Mouse (Mus musculus): ENCODE measurements around the gene Rcor1.

Gene Rcor1

DNA sequence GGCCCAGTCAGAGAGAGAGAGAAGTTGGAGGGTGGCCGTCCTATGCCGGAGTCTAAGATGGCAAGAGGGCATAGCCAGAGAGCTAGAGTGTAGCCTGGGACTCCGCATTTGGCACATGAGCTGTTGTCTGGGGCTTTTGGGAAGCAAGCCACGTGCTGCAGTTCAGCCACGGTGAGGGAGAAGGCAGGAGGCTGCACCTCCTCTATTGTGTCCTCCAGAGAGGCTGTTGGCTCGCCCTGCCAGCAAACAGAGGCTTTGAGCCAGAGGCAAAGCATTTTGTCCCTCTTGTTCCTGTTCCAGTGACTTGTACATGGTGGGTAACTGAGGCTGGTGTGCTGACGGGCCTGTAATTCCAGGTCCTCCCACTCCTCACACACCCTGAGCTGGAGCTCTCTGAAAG is 95.0 kb downstream of the Rcor1 start:
- no peak for DNase-seq (ENCODE audit: low spot score)

DNA sequence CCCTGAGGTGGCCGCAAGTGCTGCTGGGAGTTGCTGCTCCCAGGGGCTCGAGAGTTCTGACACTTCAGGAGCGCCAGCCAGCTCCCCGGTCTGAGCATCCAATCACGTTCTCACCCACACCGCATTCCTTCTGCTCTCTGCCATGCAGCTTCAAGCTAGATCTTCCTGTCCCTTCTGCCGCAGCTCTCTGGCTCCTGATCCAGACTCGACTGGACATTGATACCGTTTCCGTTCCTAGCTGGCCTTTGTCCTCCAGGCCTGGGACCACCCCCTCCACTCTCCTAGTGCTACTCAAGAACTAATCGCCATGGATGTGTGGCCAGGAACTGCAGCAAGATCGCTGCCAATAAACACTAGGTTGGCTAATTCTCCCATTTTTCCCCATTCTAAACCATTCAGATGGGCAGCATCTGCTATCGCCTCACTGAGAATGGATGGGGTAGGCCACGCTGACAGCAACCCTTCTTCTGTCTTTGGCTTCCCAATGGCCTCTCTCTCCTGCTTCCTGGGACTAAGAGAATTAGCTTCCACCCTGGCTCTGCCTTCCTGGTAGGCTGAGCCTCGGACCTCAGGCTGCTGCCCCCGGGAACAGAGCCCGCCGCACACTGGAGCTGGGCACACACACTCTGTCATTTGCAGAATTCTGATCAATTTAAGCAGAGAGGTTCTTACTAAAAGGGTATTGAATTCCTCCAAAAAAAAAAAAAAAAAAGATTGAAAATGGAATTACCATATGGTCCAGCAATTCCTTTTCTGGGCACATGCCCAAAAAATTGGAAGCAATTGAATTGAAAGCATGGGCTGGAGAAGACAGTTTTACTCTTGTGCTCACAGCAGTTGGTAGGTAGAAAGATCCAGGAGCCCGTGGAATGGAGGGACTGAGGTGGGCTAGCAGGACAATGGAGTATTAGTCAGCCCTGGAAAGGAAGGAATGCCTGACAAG is 95.9 kb downstream of the Rcor1 start:
- DNase-seq (ENCODE audit: low spot score) = peak; percentile 40

DNA sequence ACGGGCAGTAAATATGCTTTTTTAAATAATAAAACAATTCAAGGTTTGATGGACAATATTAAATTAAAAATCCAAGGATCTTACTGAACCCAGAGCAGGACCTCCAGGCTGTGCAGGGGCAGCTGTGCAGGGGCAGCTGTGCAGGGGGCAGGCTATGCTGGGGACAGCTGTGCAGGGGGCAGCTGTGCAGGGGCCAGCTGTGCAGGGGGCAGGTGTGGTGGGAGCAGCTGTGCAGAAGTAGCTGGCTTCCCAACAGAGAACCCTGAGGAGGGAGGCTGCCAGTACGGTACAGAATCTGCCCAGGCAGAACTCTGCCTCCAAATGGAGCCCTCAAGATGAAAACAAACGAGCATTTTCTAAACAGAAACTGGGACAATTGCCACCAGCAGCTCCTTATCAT is 96.8 kb downstream of the Rcor1 start:
- DNase-seq (ENCODE audit: low spot score) = no peak

DNA sequence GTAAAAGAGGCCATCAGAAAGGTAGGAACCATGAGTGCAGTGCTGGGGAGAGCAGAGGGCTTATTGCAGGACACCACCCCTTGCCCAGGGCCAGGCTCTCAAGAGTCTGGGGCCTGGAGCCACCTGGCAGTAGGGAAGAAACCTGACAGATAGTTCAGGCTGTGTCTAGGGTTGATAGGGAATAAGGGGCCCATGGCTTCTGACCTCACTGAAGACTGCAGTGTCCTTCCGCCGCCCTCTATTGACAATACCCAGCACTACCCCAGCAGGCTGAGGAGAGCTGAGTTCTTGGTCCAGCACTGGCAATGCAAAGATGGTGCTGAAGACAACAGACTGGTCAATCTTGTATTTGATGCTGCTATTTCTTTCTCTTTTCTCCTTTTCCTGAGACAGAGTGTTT is 97.9 kb downstream of the Rcor1 start:
- no peak for DNase-seq (ENCODE audit: low spot score)

DNA sequence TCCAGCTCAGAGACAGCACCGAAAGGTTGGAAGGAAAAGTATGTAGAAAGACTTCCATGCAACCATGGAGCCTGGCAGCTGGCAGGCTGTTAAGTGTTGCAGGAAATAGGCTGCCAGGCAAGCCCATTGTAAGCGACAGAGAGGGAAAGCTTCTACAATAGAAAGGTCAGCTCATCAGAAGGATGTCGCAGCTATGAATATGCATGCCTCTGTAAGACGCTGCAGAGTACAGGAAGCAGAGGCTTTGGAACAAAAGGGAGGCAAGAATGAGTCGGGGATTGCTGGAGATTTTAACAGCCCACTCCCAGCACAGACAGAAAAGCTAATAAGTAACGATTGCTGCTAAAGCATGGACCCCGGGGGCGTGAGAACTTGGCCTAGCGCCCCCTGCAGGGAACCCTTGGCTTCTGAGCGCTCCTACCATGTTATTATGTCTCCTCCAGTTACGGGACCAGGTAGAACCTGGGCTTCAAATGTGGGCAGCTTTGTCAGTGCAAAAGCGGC is 103.9 kb downstream of the Rcor1 start:
- DNase-seq (ENCODE audit: low spot score) = no peak

DNA sequence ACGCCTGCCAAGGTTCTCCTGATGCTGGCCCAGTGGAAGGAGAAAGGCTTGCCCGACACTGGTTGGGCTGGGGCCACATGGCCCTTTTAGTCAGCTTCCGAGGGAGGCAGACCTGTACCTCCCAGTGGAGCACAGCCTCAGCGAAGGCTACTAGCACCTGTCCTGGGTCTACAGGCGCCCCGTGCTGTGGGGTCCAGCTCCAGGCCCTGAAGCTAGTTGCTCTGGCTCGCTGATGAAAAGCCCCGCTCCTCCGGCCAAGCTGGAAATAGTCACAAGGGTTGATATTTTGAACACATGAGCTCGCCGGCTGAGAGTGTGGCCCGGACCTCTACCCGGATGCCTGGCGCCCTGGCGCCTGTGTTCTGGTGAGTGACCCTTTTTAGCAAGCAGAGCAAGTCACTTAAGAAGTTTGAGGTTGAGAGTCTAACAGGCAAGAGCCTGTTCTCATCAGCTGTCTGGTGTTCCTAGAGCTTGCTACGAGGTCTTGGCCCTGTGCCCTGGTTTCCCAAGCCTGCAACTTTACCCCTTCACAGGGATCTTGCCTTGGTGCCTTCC is 104.4 kb downstream of the Rcor1 start:
- DNase-seq (ENCODE audit: low spot score) = no peak

DNA sequence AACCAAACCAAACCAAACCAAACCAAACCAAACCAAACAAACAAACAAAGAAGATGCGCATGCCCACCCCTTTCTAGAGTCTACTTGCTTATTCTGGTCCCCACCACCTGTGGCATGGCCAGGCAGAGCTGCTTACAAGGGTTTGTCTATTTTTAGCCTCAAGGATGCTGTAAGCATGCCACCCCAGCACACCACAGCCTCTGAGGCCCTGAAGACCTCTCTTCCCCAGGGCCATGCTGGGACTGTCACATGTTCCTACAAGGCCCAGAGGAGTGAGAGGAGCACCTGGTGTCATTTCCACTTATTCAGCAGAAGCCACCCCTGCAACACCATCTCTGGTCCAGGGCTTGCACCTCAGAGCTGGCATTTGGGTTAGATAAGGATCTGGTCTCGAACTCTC is 105.4 kb downstream of the Rcor1 start:
- no peak for DNase-seq (ENCODE audit: low spot score)

DNA sequence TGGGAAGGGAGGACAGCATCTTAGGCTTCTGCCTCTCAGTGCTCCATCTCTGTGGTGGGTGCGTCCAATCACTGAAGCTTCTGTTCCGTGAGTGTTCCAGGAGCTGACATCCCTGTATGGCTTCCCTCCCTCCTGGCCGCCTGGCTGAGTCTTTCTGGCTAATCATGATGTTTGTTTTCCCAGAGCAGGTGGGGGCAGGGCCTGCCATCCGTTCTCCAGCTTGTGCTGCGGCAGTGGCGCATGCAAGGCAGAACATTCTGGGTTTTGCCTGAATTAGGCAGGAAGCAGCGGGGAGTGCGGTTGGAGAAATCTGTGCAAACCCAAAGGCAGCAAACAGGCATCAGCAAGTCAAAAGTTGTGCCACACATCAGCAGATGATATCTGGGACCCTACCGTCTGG is 106.1 kb downstream of the Rcor1 start:
- DNase-seq (ENCODE audit: low spot score) = no peak

DNA sequence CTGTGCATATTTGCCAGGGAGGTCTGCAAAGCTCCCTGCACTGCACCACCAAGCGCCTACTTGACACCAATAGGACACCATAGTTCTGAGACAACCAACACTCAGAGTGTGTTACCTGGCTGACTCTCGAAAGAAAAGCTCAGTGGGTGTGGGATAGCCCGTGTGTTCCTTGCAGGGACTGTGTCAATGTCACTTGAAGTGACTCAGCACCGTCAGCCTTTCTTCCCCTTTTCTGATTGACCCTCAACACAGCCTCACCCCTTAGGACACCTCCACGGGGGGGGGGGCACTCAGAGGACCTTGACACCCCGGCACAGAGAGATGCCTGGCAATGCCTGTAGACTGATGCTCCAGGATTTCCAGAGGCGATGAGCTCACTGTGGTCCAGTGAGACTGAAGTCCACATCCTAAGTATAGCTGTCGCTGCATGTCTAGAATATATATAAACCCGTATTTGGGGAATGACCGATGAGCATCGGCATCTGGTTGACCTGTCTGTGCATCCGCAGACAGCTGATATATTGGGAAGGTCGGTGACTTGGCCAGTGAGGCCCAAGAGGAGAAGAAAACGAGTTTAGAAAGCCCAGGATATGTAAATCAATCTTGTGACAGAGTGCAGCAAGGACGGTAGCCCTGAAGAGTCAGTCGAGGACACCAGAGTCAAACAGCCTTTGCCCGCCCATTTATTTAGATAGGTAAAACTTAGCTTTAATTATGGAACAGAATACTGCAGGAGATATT is 110.5 kb downstream of the Rcor1 start:
- DNase-seq (ENCODE audit: low spot score) = no peak

DNA sequence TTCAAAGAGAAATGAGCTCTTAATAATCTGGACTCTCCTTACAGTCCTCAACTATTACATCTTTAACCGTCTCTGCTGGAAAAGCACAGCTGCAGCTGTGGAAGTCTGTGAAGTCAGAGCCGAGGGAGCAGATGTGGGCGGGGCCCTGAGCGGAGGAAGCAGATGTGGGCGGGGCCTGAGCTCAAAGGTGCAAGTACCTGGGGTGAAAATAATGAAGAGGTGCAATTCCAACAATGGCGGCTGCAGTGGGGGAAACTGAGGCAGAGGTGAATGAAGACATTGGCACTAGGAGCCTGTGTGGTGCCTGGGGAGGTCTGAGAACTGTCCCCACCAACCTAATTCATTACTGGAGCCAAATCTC is 111.1 kb downstream of the Rcor1 start:
- DNase-seq (ENCODE audit: low spot score) = no peak

DNA sequence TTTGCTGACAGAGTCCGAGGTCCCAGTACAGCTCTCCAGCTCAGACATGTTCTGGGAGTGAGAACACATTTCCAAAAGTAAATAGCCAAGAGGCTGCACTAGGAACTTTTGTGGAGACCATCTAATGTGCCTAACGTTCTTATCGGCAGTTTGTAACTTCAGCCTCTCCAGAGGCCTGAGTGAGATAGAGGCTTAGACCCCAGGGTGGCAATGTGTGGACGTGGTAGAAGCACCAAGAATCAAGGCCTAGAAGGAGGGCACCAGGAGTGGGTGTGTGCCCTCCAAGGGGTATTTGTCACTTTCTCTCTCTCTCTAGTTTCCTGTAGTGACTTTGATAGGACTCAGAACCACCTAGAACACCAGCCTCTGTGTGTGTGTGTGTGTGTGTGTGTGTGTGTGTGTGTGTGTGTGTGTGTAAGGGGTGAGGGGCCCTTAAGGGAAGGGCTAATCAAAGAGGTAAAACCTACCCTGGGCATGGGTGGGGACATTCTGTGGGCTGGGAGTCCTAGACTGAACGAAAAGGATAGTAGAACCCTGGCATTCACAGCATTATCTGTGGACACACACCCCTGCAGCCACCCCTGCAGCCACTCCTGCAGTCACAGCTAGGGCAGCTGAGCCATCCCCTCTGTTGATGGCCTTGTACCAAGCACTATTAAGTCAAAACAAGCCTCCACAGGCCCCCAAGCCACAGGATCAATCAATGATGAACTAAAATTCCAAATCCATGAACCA is 112.4 kb downstream of the Rcor1 start:
- no peak for DNase-seq (ENCODE audit: low spot score)

DNA sequence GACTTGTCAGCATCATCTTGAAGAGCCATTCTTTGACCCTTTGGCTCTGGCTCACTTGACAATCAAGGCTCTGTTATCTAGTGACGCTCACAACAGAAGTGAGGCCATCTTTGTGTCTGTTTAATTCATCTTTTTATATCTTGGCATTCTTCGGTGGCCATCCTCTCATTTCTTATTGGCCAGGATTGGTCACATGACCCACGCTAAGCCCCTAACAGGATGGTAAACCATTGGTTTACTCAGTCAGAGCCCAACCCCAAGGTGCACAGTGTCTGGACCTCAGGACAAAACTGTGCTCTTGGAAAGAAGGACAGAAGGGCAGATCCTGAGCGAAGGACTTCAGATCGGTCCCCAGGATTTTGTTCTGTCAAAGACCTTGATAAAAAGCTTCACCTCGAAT is 113.4 kb downstream of the Rcor1 start:
- no peak for DNase-seq (ENCODE audit: low spot score)

DNA sequence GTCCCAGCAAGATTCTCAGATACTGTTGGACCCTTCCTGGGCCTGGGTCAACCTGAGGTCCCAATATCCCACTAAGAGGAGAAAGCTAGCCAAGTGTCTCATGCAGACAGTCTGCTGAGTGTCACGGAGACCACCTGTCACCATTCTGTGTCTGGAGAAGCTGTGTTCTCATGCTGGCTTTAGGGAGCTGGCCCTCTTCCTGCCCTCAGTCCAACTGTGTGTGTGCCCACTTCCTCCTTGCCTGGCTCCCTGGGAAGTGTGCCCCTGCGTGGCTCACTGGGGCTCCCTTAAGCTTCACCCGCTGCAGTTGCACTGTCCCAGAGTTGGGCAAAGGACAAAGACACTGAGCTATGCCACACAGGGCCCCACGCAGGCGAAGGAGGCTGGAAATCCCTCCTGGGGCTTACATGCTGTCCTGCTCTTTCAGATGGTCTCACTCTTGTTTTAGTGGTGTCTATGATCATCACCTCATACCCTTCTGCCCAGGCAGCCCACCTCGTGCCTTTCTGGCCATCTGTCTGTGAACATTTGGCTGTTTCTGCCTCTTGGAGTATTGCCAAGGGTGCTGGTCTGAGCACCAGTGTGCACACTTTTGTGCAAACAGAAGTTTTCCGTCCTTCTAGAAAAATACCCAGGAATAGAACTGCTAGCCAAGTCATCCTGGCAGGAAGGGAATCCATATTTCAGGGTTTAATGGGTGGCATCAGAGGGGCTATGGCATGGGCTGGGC is 114.0 kb downstream of the Rcor1 start:
- DNase-seq (ENCODE audit: low spot score) = no peak

DNA sequence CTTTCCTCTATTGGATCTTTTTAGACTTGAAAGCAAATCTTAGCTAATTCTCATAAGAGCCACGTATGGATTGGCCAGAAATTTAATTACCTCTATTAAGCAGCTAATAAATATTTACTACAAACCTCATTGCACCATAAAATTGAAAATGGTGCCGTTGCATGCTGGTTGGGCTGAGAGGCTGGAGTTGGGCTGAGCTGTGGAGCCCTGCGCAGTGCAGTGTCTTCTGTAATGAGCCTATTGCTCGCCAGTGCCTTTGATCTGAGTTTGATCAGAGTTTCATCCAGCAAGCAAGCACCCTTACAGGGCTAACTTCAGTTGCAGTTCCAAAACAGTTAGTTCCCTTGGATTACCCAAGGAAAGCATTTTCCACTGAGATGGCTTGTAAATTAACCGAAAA is 114.8 kb downstream of the Rcor1 start:
- no peak for DNase-seq (ENCODE audit: low spot score)

DNA sequence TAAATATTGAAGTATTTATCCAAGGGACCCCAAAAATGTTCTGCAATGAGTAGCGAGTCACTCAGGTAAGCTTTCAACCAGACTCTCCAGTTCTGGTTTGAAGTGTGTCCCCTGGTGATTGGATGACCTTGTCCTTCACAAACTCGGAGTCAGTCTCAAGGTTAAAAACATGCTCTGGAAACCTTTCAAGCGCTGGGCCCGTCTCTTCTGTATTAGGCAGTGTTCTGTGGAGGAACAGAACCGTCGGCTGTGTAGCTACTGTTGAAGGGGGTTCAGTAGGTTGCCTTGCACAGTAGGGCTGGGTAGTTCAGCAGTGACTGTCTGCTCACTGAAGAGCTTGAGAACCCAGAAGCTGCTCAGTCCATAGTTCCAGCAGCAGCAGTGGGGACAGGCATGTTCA is 115.5 kb downstream of the Rcor1 start:
- DNase-seq (ENCODE audit: low spot score) = no peak

DNA sequence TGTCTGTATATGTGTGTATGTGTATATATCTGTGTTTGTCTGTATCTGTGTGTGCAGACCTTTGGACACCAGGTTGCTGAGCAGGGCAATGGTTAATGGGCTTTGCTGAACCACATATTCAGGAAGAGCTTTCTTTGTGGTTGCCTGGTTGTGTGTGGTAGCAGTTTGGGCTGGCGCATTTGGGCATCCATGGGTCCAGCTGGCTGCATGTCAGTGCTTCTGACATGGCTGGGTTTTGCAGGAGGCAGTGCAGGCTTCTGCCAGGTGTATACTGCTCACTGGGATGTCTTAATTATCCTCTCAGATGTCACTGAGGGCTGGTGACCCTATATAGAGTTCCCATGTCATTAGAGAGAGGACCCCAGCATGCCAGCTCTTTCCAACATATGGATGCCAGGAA is 116.6 kb downstream of the Rcor1 start:
- DNase-seq (ENCODE audit: low spot score) = no peak

DNA sequence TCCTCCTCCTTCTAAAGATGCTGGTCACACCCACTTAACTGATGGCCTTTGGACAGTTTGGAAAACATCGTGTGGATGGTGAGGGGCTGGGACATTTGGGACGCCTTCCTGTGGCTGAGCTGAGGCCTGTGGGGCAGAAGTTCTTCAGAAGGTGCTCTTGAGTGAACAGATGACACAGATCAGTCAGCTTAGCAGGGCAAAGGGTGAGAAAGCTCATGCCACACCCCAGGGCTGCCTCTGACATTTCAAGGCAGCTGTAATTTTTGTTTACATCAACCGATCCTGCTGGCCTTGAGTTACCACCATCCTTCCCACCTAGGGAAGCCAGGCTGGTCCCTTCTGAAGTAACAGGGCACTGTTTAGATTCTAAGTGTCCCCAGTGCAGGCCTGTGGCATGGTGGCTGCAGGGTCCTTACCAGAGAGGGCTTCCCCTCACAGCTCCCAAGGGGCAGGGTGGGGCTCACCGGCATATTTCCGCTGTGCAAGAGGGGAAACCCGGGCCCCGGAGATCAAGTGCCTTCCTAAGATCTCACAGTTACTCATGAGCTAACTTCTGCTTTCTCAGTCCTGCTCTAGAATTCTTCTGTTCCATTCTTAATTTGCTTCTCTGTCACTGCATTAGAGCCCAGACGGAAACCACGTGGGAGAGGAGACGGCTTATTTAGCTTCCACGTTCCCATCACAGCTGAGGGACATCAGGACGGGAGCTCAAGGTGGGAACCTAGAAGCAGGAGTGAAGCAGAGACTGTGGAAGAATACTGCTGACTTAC is 120.7 kb downstream of the Rcor1 start:
- DNase-seq (ENCODE audit: low spot score) = no peak

DNA sequence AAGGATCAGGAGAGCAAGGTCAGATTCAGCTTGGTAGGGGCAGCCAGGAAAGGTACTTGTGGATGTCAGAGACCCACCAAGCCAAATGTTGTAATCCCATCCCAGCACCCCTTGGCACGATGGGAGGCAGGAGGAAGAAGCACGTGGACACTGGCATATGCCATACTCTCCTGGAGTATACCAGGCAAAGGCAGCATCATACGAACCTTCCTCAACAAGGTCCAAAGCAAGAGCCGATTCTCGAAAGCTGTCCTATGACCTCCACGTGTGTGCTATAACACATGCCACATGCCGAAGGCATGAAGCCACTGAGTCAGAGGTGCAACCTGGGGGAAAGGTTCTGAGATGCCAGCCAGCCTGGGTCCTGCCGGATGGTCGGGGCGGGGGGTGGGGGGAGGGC is 121.7 kb downstream of the Rcor1 start:
- DNase-seq (ENCODE audit: low spot score) = no peak

DNA sequence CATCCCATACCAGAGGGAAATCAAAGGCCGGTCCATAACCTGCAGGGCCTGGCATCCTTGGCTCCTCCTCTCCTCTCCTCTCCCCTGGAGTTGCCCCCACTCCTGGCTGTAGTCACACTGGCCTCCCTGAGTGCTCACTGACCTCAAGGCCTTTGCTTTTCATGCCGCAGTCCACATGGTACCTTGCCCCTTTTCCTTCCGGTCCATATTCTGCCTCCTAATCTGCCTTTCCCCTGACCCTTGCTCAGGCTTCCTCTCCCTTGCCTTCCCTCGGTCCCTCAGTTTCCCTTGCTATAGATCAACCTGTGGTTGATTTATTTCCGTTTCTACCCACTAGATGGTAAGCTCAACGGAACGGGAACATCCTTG is 122.8 kb downstream of the Rcor1 start:
- no peak for DNase-seq (ENCODE audit: low spot score)

DNA sequence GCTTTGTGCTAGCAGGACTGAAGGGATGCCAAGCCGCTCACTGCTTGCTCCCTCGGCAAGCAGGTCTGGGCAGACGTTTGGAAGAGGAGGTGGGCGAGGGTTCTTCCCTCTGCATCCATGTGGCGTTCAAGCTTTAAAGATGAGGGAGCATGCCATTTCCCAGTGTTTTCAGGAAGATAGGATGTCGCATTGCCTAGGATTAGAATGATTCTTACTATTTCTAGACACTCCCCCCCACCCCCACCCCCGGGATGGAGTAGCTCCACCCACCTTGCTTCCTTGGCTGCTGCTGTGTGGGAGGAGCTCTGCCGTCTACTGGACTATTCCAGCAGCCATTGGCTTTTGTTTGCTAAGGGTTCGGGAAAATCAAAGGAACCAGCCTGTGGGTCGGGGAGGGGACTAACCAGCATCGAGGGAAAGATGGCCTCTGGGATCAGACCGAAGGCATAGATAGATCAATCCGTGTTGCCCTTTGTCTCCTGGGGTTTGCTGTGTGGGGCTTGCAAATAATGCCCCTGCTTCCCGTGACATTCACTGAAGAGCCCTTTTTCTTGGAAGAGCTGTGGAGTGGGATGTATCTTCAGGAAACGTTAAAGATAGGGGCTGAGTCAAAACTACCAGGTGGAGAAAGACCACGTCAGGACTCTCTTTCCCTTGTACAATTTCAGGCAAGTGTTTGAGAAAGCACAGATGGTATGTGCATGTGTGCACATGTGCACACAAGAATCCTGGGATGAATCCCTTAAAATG is 123.3 kb downstream of the Rcor1 start:
- no peak for DNase-seq (ENCODE audit: low spot score)
